Mouse (Mus musculus) MEL (cell line): ENCODE data around the gene Ube2r2.

Experiments used
- POLR2A ChIP-seq, 2 experiments: IDR thresholded peaks; 2 replicates each; pipeline ENCODE4 v1.6.1; 2011 to 2012; ENCODE audit warnings: low read length in 2 of 2, mild to moderate bottlenecking in 2 of 2, control low read depth in 1 of 2, improper control_type of control experiment in 1 of 2, low read depth in 1 of 2, moderate library complexity in 1 of 2; ENCODE audit not compliant: control insufficient read depth in 1 of 2, insufficient read depth in 1 of 2, poor library complexity in 1 of 2
- RAD21 ChIP-seq: IDR thresholded peaks from 2 replicates; pipeline ENCODE4 v1.6.1; 2011; ENCODE audit warnings: mild to moderate bottlenecking, low read depth, low read length, improper control_type of control experiment
- ZMIZ1 ChIP-seq: IDR thresholded peaks from 2 replicates; pipeline ENCODE4 v1.6.1; 2012; ENCODE audit warnings: low read depth, mild to moderate bottlenecking, inconsistent platforms, low read length, improper control_type of control experiment, moderate library complexity

GRCm38 (mm10) chr4:41149891-41150290 lies 14.3 kb downstream of the Ube2r2 start:
- TF ChIP-seq ZMIZ1 (no peak), POLR2A (IDR thresholded peaks at IDR 0.05; ENCODE audit: control insufficient read depth in 1 of 2, insufficient read depth in 1 of 2, low read depth in 1 of 2, low read length in 2 of 2, poor library complexity in 1 of 2) (no peak), RAD21 (no peak)
